Mouse (Mus musculus) lung, adult 18-20 months (tissue): Measurements from ENCODE around the gene Hist1h2ak.
"Not testable (repeated sequence)": the region's sequence is repeated elsewhere in the genome, so short reads cannot be mapped to it uniquely, and the experiment has no call there.

Experiments used
- DNase-seq, 2 experiments: peaks; one replicate each; pipeline ENCODE4 v3.0.0; 2022; ENCODE audit warnings: mixed read lengths in 2 of 2

Gene Hist1h2ak

GRCm38 (mm10) chr13:21718381-21719080 is 35.1 kb downstream of the Hist1h2ak start:
- DNase-seq: no peak

- DNase-seq: peak; percentile 66 to 75
Observed at GRCm38 (mm10) chr13:21717397-21718357, 36.0 kb downstream of the Hist1h2ak start, which contains the start of gene Hist1h3h. Gene Hist1h3h (plus strand): TSS chr13:21717659.

GRCm38 (mm10) chr13:21716540-21717391 is 36.9 kb downstream of the Hist1h2ak start:
- DNase-seq: not testable (repeated sequence)

GRCm38 (mm10) chr13:21715864-21716539 is 37.6 kb downstream of the Hist1h2ak start, which contains the start of the genes Hist1h2bl and Hist1h2ai:
Gene Hist1h2bl (minus strand): TSS chr13:21716143.
Gene Hist1h2ai (plus strand): TSS chr13:21716422.
- DNase-seq: peak; percentile 62 to 82

GRCm38 (mm10) chr13:21715131-21715863 is 38.3 kb downstream of the Hist1h2ak start:
- DNase-seq: no peak

- DNase-seq: peak; percentile 43 to 62
Observed at GRCm38 (mm10) chr13:21714725-21715124, 38.9 kb downstream of the Hist1h2ak start.

GRCm38 (mm10) chr13:21711698-21712097 is 41.9 kb downstream of the Hist1h2ak start:
- no peak for DNase-seq

- DNase-seq: peak; percentile 67 to 76
Observed at GRCm38 (mm10) chr13:21710821-21711525, 42.7 kb downstream of the Hist1h2ak start.

- DNase-seq: peak; percentile 86 to 89
Observed at GRCm38 (mm10) chr13:21710031-21710711, 43.5 kb downstream of the Hist1h2ak start.

GRCm38 (mm10) chr13:21706669-21707068 is 47.0 kb downstream of the Hist1h2ak start:
- no peak for DNase-seq
